Mouse (Mus musculus) fibroblast of lung, adult 2 months (primary cell): Measurements from ENCODE around the gene Rps15a.

Source experiments
- DNase-seq: peaks from one replicate; pipeline ENCODE4 v3.0.0-alpha.2; 2011; ENCODE audit warnings: low read depth

Rps15a gene

GRCm38 (mm10) chr7:118115533-118115876 lies 483 bp downstream of the Rps15a start:
- no peak for DNase-seq

GRCm38 (mm10) chr7:118113541-118114297 lies 2.3 kb downstream of the Rps15a start:
- no peak for DNase-seq

- no peak for DNase-seq
Measured at GRCm38 (mm10) chr7:118111128-118111527, 4.9 kb downstream of the Rps15a start.

- no peak for DNase-seq
Measured at GRCm38 (mm10) chr7:118107671-118108070, 8.3 kb downstream of the Rps15a start.

GRCm38 (mm10) chr7:118104458-118105052 lies 11.4 kb downstream of the Rps15a start:
- DNase-seq = no peak

GRCm38 (mm10) chr7:118103462-118104379 lies 12.3 kb downstream of the Rps15a start:
- no peak for DNase-seq

GRCm38 (mm10) chr7:118102678-118103461 lies 13.1 kb downstream of the Rps15a start:
- DNase-seq = no peak

GRCm38 (mm10) chr7:118102231-118102630 lies 13.8 kb downstream of the Rps15a start:
- peak; percentile 39 for DNase-seq

GRCm38 (mm10) chr7:118097615-118098014 lies 18.4 kb downstream of the Rps15a start:
- DNase-seq = no peak

GRCm38 (mm10) chr7:118079987-118080386 lies 36.0 kb downstream of the Rps15a start:
- no peak for DNase-seq

GRCm38 (mm10) chr7:118079097-118079496 lies 36.9 kb downstream of the Rps15a start:
- DNase-seq = no peak

GRCm38 (mm10) chr7:118067261-118067660 lies 48.7 kb downstream of the Rps15a start:
- DNase-seq = no peak

GRCm38 (mm10) chr7:118056300-118056699 lies 59.7 kb downstream of the Rps15a start:
- DNase-seq = no peak
